Mouse (Mus musculus) MEL (cell line): Measurements from ENCODE around the gene Tmem131. TPM values are rescaled to one million over a fixed set of nuclear protein-coding genes. Genes with fewer than 3 reads are reported as not detected.

ENCODE experiments used
- DNase-seq: peaks from one replicate; pipeline ENCODE4 v3.0.0; 2011; ENCODE audit warnings: low read depth, low spot score
- H3K27ac ChIP-seq: 2 replicates; pipeline ENCODE4 v1.5.1; 2012; ENCODE audit warnings: low read depth, mild to moderate bottlenecking, control low read depth, low read length, moderate library complexity; ENCODE audit not compliant: control insufficient read depth
- H3K27me3 ChIP-seq, 2 experiments: fragments of 150-350 bp in 1 of 2; sonication (generic) in 1 of 2; 2 replicates each; pipeline ENCODE4 v1.6.1; 2012; ENCODE audit warnings: low read length in 2 of 2, mild to moderate bottlenecking in 2 of 2, improper control_type of control experiment in 1 of 2, moderate library complexity in 1 of 2; ENCODE audit not compliant: insufficient read depth in 2 of 2, control insufficient read depth in 1 of 2
- H3K36me3 ChIP-seq, 2 experiments: 2 replicates each; pipeline ENCODE4 v1.6.1; 2012 to 2014; ENCODE audit warnings: low read length in 2 of 2, improper control_type of control experiment in 1 of 2, inconsistent platforms in 1 of 2, mild to moderate bottlenecking in 1 of 2; ENCODE audit not compliant: insufficient read depth in 2 of 2, control insufficient read depth in 1 of 2
- H3K4me1 ChIP-seq, 2 experiments: fragments of 150-350 bp in 1 of 2; sonication (generic) in 1 of 2; 2 replicates each; pipeline ENCODE4 v1.6.1; 2012; ENCODE audit warnings: low read length in 2 of 2, improper control_type of control experiment in 1 of 2, mild to moderate bottlenecking in 1 of 2; ENCODE audit not compliant: insufficient read depth in 2 of 2, control insufficient read depth in 1 of 2
- H3K4me3 ChIP-seq, 2 experiments: fragments of 150-350 bp in 1 of 2; sonication (generic) in 1 of 2; 2 replicates each; pipeline ENCODE4 v1.5.1; 2012; ENCODE audit warnings: low read depth in 2 of 2, low read length in 2 of 2, mild to moderate bottlenecking in 2 of 2, moderate library complexity in 2 of 2, control low read depth in 1 of 2, improper control_type of control experiment in 1 of 2; ENCODE audit not compliant: control insufficient read depth in 1 of 2, insufficient read depth in 1 of 2
- H3K79me2 ChIP-seq: 2 replicates; pipeline ENCODE4 v1.6.1; 2012; ENCODE audit warnings: mild to moderate bottlenecking, low read length, moderate library complexity; ENCODE audit not compliant: control insufficient read depth, poor library complexity, insufficient read depth
- H3K9ac ChIP-seq: 2 replicates; pipeline ENCODE4 v1.6.1; 2012; ENCODE audit warnings: low read depth, mild to moderate bottlenecking, control low read depth, low read length, moderate library complexity; ENCODE audit not compliant: control insufficient read depth, poor library complexity, severe bottlenecking
- H3K9me3 ChIP-seq: fragments of 150-350 bp; sonication (generic); replicated peaks from 2 replicates; pipeline ENCODE4 v1.6.1; 2012; ENCODE audit warnings: mild to moderate bottlenecking, low read length, improper control_type of control experiment, moderate library complexity; ENCODE audit not compliant: insufficient read depth
- CHD2 ChIP-seq: IDR thresholded peaks from 2 replicates; pipeline ENCODE4 v1.6.1; 2011; ENCODE audit warnings: low read length, improper control_type of control experiment
- CTCF ChIP-seq, 3 experiments: IDR thresholded peaks in 2 of 3; conservative IDR thresholded peaks in 1 of 3; 2 replicates each; pipeline ENCODE4 v1.5.1; 2011 to 2012; ENCODE audit warnings: low read length in 3 of 3, low read depth in 2 of 3, mild to moderate bottlenecking in 2 of 3, improper control_type of control experiment in 1 of 3, inconsistent platforms in 1 of 3, mixed read lengths in 1 of 3, moderate library complexity in 1 of 3; ENCODE audit not compliant: control insufficient read depth in 1 of 3, insufficient read depth in 1 of 3, poor library complexity in 1 of 3, severe bottlenecking in 1 of 3
- EP300 ChIP-seq, 2 experiments: IDR thresholded peaks; 2 replicates each; pipeline ENCODE4 v1.6.1; 2011; ENCODE audit warnings: improper control_type of control experiment in 2 of 2, low read length in 2 of 2, low read depth in 1 of 2, mild to moderate bottlenecking in 1 of 2
- GATA1 ChIP-seq: IDR thresholded peaks from 2 replicates; pipeline ENCODE4 v1.6.1; 2011; ENCODE audit warnings: low read depth, low read length, improper control_type of control experiment
- KAT2A ChIP-seq: conservative IDR thresholded peaks from 2 replicates; pipeline ENCODE4 v1.6.1; 2012; ENCODE audit warnings: low read depth, low read length, improper control_type of control experiment, inconsistent platforms
- MAFK ChIP-seq: IDR thresholded peaks from 2 replicates; pipeline ENCODE4 v1.6.1; 2011; ENCODE audit warnings: low read depth, mild to moderate bottlenecking, low read length, improper control_type of control experiment, borderline replicate concordance
- MAX ChIP-seq: IDR thresholded peaks from 2 replicates; pipeline ENCODE4 v1.6.1; 2011; ENCODE audit warnings: low read length, improper control_type of control experiment
- MAZ ChIP-seq: IDR thresholded peaks from 2 replicates; pipeline ENCODE4 v1.6.1; 2012; ENCODE audit warnings: low read depth, mild to moderate bottlenecking, inconsistent platforms, low read length, improper control_type of control experiment
- MEF2A ChIP-seq: IDR thresholded peaks from 2 replicates; pipeline ENCODE4 v1.6.1; 2014; ENCODE audit warnings: low read depth, mild to moderate bottlenecking, inconsistent platforms, low read length, improper control_type of control experiment; ENCODE audit not compliant: poor library complexity, insufficient replicate concordance, severe bottlenecking; ENCODE audit errors: extremely low read depth
- MYB ChIP-seq: IDR thresholded peaks from 2 replicates; pipeline ENCODE4 v1.6.1; 2011; ENCODE audit warnings: mild to moderate bottlenecking, low read depth, low read length, improper control_type of control experiment
- NELFE ChIP-seq: IDR thresholded peaks from 2 replicates; pipeline ENCODE4 v1.6.1; 2011; ENCODE audit warnings: low read depth, low read length, improper control_type of control experiment
- NRF1 ChIP-seq: IDR thresholded peaks from 2 replicates; pipeline ENCODE4 v1.6.1; 2014; ENCODE audit warnings: low read depth, mild to moderate bottlenecking, inconsistent platforms, low read length, improper control_type of control experiment, moderate library complexity; ENCODE audit not compliant: poor library complexity, insufficient read depth, severe bottlenecking
- POLR2AphosphoS2 ChIP-seq: IDR thresholded peaks from 2 replicates; pipeline ENCODE4 v1.6.1; 2011; ENCODE audit warnings: low read length, improper control_type of control experiment
- RAD21 ChIP-seq: IDR thresholded peaks from 2 replicates; pipeline ENCODE4 v1.6.1; 2011; ENCODE audit warnings: mild to moderate bottlenecking, low read depth, low read length, improper control_type of control experiment
- TAL1 ChIP-seq: IDR thresholded peaks from 2 replicates; pipeline ENCODE4 v1.6.1; 2012; ENCODE audit warnings: mild to moderate bottlenecking, inconsistent platforms, low read length, moderate library complexity, mixed read lengths
- UBTF ChIP-seq: IDR thresholded peaks from 2 replicates; pipeline ENCODE4 v1.6.1; 2012; ENCODE audit warnings: low read depth, mild to moderate bottlenecking, inconsistent platforms, low read length, improper control_type of control experiment, moderate library complexity, borderline replicate concordance; ENCODE audit not compliant: insufficient read depth
- USF1 ChIP-seq: IDR thresholded peaks from 2 replicates; pipeline ENCODE4 v1.6.1; 2014; ENCODE audit warnings: low read depth, mild to moderate bottlenecking, inconsistent platforms, low read length, improper control_type of control experiment, moderate library complexity
- USF2 ChIP-seq, 2 experiments: IDR thresholded peaks; 2 replicates each; pipeline ENCODE4 v1.6.1; 2011 to 2012; ENCODE audit warnings: improper control_type of control experiment in 2 of 2, low read length in 2 of 2, borderline replicate concordance in 1 of 2, inconsistent platforms in 1 of 2, low read depth in 1 of 2, mild to moderate bottlenecking in 1 of 2; ENCODE audit not compliant: insufficient read depth in 1 of 2
- ZC3H11A ChIP-seq: IDR thresholded peaks from 2 replicates; pipeline ENCODE4 v1.6.1; 2012; ENCODE audit warnings: low read depth, mild to moderate bottlenecking, inconsistent platforms, low read length, improper control_type of control experiment
- ZKSCAN1 ChIP-seq: IDR thresholded peaks from 2 replicates; pipeline ENCODE4 v1.6.1; 2012; ENCODE audit warnings: low read depth, mild to moderate bottlenecking, inconsistent platforms, low read length, improper control_type of control experiment, moderate library complexity
- ZMIZ1 ChIP-seq: IDR thresholded peaks from 2 replicates; pipeline ENCODE4 v1.6.1; 2012; ENCODE audit warnings: low read depth, mild to moderate bottlenecking, inconsistent platforms, low read length, improper control_type of control experiment, moderate library complexity
- ZNF384 ChIP-seq: IDR thresholded peaks from 2 replicates; pipeline ENCODE4 v1.6.1; 2012; ENCODE audit warnings: low read depth, mild to moderate bottlenecking, inconsistent platforms, low read length, improper control_type of control experiment
- polyA plus RNA-seq, 2 experiments: library from polyadenylated mRNA; stranded (reverse) in 1 of 2; unstranded in 1 of 2; fragments of >175 nt in 1 of 2; fragments of >200 nt in 1 of 2; gene quantifications; 2 replicates each; pipeline versions ENCODE4 v1.2.1 to v1.2.4; 2012; ENCODE audit warnings: low replicate concordance in 2 of 2, low read depth in 1 of 2; ENCODE audit not compliant: insufficient read length in 2 of 2, insufficient read depth in 1 of 2, missing spikeins in 1 of 2
- total RNA-seq: library from RNA; depleted of rRNA; stranded (reverse); fragments of 300-350 nt; gene quantifications from 2 replicates; pipeline ENCODE4 v1.2.3, GENCODE M21; 2012

The Tmem131 gene
- total and polyA plus RNA-seq, 3 experiments = 11.4 to 196 (median 48.8) TPM

DNA sequence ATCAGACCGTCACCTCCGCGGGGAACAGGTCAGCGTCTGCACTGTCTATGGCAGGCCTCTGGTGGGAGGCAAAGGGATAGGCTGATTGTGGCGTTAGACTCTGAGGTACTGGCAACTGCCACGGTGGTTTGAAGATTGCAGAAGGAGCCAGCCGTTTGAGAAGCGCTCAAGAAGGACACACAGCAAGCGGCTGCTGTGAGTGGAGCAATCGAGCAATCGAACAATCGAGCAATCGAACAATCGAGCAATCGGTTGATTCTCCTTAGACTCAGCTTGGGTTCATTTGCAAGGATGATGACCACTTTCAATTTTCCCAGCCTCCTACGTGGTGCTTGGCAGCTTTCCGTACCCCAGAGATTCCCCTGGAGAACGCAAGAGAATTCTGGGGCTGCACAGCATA, 184.4 kb downstream of the Tmem131 start:
- DNase-seq = no peak
- Histone ChIP-seq H3K36me3 (no peaks in the 10 kb centered on the region), H3K4me3 (no peak overlapping the region), H3K27ac (no peak overlapping the region), H3K27me3 (no peaks in the 10 kb centered on the region), H3K9ac (no peak overlapping the region), H3K79me2 (no peaks in the 10 kb centered on the region), H3K9me3 (no peaks in the 10 kb centered on the region), H3K4me1 (no peaks in the 10 kb centered on the region)
- TF ChIP-seq NRF1 (no peak), USF2 (IDR thresholded peaks at IDR 0.05; ENCODE audit: borderline replicate concordance in 1 of 2, insufficient read depth in 1 of 2, low read depth in 1 of 2, low read length in 2 of 2) (no peak), UBTF (no peak), ZKSCAN1 (no peak)

DNA sequence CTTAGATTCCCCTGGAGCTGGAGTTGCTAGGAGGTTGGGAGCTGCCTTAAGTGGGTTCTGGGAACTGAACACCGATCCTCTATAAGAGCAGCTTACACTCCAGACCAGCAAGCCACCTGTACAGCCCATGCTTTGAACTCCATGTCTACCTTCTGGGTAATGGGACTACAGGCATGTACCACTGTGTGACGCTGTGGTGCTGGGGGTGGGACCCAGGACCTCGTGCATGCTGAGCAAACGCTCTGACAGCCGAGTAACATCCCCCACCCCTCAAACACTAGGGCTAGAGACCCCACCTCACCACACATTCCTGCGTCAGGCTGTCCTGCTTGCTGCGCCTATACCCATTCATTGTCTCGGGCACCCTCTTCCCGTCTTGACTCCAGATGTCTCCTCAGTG, 184.9 kb downstream of the Tmem131 start:
- H3K27me3 ChIP-seq = no peaks in the 10 kb centered on the region
- H3K4me3 ChIP-seq = no peak overlapping the region
- H3K27ac ChIP-seq = no peak overlapping the region
- H3K36me3 ChIP-seq = no peaks in the 10 kb centered on the region
- TF ChIP-seq MAX (no peak), CHD2 (no peak), RAD21 (no peak), MAZ (no peak), POLR2AphosphoS2 (no peak), USF1 (no peak), NELFE (no peak)
- H3K79me2 ChIP-seq = no peaks in the 10 kb centered on the region
- H3K9ac ChIP-seq = no peak overlapping the region
- no peaks in the 10 kb centered on the region for H3K4me1 ChIP-seq
- no peak for DNase-seq
- no peaks in the 10 kb centered on the region for H3K9me3 ChIP-seq

DNA sequence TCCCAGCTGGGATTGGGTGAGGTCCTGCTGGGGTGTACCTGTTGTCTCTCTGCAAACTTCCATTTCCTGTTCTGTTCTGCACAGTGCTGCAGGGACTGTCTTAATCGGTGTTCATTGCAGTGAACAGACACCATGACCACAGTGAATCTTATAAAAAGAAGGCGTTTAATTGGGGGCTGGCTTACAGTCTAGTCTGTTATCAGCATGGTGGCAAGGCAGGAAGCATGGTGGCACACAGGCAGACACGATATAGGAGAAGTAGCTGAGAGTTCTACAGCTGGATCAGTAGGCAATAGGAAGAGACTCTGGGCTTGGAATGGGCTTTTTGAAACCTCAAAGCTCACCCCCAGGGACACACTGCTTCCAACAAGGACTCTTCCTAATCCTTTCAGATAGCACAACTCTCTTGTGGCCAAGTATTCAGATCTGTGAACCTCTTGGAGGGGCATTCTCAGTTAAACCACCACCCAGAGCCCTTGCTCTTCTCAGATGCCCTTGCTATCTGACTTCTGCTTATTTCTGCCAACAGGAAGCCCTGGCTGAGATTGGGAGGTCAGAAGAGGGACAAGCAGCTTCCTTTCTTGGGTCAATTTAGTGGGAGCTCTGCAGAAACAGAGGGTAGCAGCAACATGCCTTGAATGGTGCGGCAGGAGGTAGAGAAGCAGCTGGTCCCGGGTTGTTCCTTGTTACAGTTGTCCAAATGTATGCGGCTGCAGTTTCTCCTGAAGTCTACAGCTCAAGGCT, 189.4 kb downstream of the Tmem131 start:
- H3K79me2 ChIP-seq = no peaks in the 10 kb centered on the region
- TF ChIP-seq RAD21 (no peak), EP300 (IDR thresholded peaks at IDR 0.05; ENCODE audit: low read depth in 1 of 2, low read length in 2 of 2) (no peak), TAL1 (no peak), MAZ (no peak), KAT2A (no peak), MEF2A (no peak), MYB (no peak), USF2 (IDR thresholded peaks at IDR 0.05; ENCODE audit: borderline replicate concordance in 1 of 2, insufficient read depth in 1 of 2, low read depth in 1 of 2, low read length in 2 of 2) (no peak), MAX (no peak), CTCF (IDR thresholded peaks at IDR 0.05 in 2 of 3, conservative IDR thresholded peaks at IDR 0.05 in 1 of 3; ENCODE audit: control insufficient read depth in 1 of 3, insufficient read depth in 1 of 3, low read depth in 2 of 3, low read length in 3 of 3, poor library complexity in 1 of 3, severe bottlenecking in 1 of 3) (no peak), GATA1 (no peak), ZKSCAN1 (no peak), CHD2 (no peak), ZNF384 (no peak), USF1 (no peak), ZMIZ1 (no peak), MAFK (no peak), ZC3H11A (no peak)
- TF ChIP-seq, all 39 proteins: peak for 0
- H3K9me3 ChIP-seq = no peaks in the 10 kb centered on the region
- DNase-seq = peak; percentile 23
- H3K27ac ChIP-seq = no peak overlapping the region
- H3K9ac ChIP-seq = no peak overlapping the region
- H3K27me3 ChIP-seq = no peaks in the 10 kb centered on the region
- H3K4me1 ChIP-seq = no peaks in the 10 kb centered on the region
- no peak overlapping the region for H3K4me3 ChIP-seq
- no peaks in the 10 kb centered on the region for H3K36me3 ChIP-seq
